Mouse (Mus musculus): ENCODE data around the gene Ptpn23. TPM values are rescaled to one million over a fixed set of nuclear protein-coding genes. Genes with fewer than 3 reads are reported as not detected.
"Not testable (repeated sequence)": the region's sequence is repeated elsewhere in the genome, so short reads cannot be mapped to it uniquely, and the experiment has no call there.

Ptpn23 gene
- total and polyA plus RNA-seq, 2 experiments from 2014 or later, result 13.2 to 31.6 TPM

GRCm38 (mm10) chr9:110410908-110411887, 3.2 kb upstream of the Ptpn23 start:
- ATAC-seq (no peak), DNase-seq (ENCODE audit: low spot score) (peak; percentile 84)
- H3K27me3 ChIP-seq (ENCODE audit: insufficient read depth, low read length), result no peaks in the 10 kb centered on the region
- H3K4me3 ChIP-seq (ENCODE audit: low read length), result no peak overlapping the region
- H3K9ac ChIP-seq (replicated peaks; ENCODE audit: low read length), result no peak overlapping the region
- H3K4me2 ChIP-seq (ENCODE audit: low read depth, low read length), result no peak overlapping the region
- 0 out of 2 replicates have a peak, but pooled peaks cover 8% of the 10 kb centered on the region for H3K4me1 ChIP-seq (ENCODE audit: insufficient read depth, low read length)
- 46% methylated on average over 6 of the region's 6 CpGs for WGBS
- no peaks in the 10 kb centered on the region for H3K36me3 ChIP-seq (ENCODE audit: insufficient read depth, low read length)
- TF ChIP-seq CTCF (IDR thresholded peaks at IDR 0.05; ENCODE audit: low read depth), result peak; percentile 84
- H3K9me3 ChIP-seq (ENCODE audit: low read length), result no peaks in the 10 kb centered on the region
- no peak overlapping the region for H3K27ac ChIP-seq

- Histone ChIP-seq H3K36me3 (ENCODE audit: insufficient read depth, low read length) (no peaks in the 10 kb centered on the region; the same call in 1 of the 2 replicates), H3K4me1 (ENCODE audit: insufficient read depth, low read length) (0 out of 2 replicates have a peak, but pooled peaks cover 13% of the 10 kb centered on the region), H3K4me3 (ENCODE audit: low read length) (peak overlapping the region; percentile 71), H3K27ac (peak overlapping the region; percentile 90), H3K27me3 (ENCODE audit: insufficient read depth, low read length) (no peaks in the 10 kb centered on the region), H3K4me2 (ENCODE audit: low read depth, low read length) (peak overlapping the region; percentile 84), H3K9me3 (ENCODE audit: low read length) (no peaks in the 10 kb centered on the region), H3K9ac (replicated peaks; ENCODE audit: low read length) (peak overlapping the region; percentile 84)
- ATAC-seq (peak; percentile 74), DNase-seq (ENCODE audit: low spot score) (peak; percentile 22)
- TF ChIP-seq CTCF (IDR thresholded peaks at IDR 0.05; ENCODE audit: low read depth), result no peak
- WGBS, result 1% methylated on average over 41 of the region's 41 CpGs
These were observed 508 bp downstream of the Ptpn23 start for GRCm38 (mm10) chr9:110407311-110408098.

GRCm38 (mm10) chr9:110403240-110403639, 4.8 kb downstream of the Ptpn23 start:
- 90% methylated on average over 4 of the region's 4 CpGs for WGBS
- not testable (repeated sequence) for DNase-seq (ENCODE audit: low spot score)

GRCm38 (mm10) chr9:110402731-110403130, 5.3 kb downstream of the Ptpn23 start:
- no peak overlapping the region for H3K4me2 ChIP-seq (ENCODE audit: low read depth, low read length)
- 98% methylated on average over 2 of the region's 2 CpGs for WGBS
- no peak overlapping the region for H3K4me3 ChIP-seq (ENCODE audit: low read length)
- H3K27me3 ChIP-seq (ENCODE audit: insufficient read depth, low read length), result no peaks in the 10 kb centered on the region
- no peak overlapping the region for H3K27ac ChIP-seq
- H3K9ac ChIP-seq (replicated peaks; ENCODE audit: low read length), result no peak overlapping the region
- ATAC-seq (no peak), DNase-seq (ENCODE audit: low spot score) (no peak)
- no peaks in the 10 kb centered on the region for H3K9me3 ChIP-seq (ENCODE audit: low read length)
- TF ChIP-seq CTCF (IDR thresholded peaks at IDR 0.05; ENCODE audit: low read depth), result no peak
- no peaks in the 10 kb centered on the region; the same call in 1 of the 2 replicates for H3K36me3 ChIP-seq (ENCODE audit: insufficient read depth, low read length)
- 0 out of 2 replicates have a peak, but pooled peaks cover 9% of the 10 kb centered on the region for H3K4me1 ChIP-seq (ENCODE audit: insufficient read depth, low read length)

More at GRCm38 (mm10) chr9:110403240-110403639, 4.8 kb downstream of the Ptpn23 start:
- H3K4me3 ChIP-seq (ENCODE audit: low read length); H3K4me1 ChIP-seq (ENCODE audit: insufficient read depth, low read length); H3K27ac ChIP-seq; H3K9ac ChIP-seq (replicated peaks; ENCODE audit: low read length); ATAC-seq; H3K27me3 ChIP-seq (ENCODE audit: insufficient read depth, low read length); H3K36me3 ChIP-seq (ENCODE audit: insufficient read depth, low read length); H3K9me3 ChIP-seq (ENCODE audit: low read length); H3K4me2 ChIP-seq (ENCODE audit: low read depth, low read length): not testable (repeated sequence)

DNA sequence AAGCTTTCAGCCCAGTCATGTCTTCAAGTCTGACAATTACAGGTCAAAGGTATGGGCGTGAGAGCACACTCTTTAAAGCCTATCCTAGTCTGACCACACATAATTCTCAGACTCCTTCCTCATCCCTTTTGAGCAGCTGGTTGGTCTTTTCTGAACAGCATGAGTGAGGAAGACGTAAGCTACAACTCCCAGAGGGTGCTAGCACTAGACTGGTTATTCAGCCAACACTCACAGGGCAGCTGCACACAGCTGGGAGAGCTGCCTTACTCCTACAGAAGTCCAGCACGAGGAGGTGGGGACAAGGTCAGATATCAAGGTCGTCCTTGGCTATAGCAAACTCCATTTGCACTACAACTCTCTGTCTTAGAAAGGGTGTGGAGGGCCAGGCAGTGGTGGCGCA, 7.4 kb downstream of the Ptpn23 start:
- DNase-seq (ENCODE audit: low spot score), result no peak
- H3K36me3 ChIP-seq (ENCODE audit: insufficient read depth, low read length), result peaks cover 1% of the 10 kb centered on the region
- no peak overlapping the region for H3K4me2 ChIP-seq (ENCODE audit: low read depth, low read length)
- no peak overlapping the region for H3K9ac ChIP-seq (replicated peaks; ENCODE audit: low read length)
- no peaks in the 10 kb centered on the region for H3K9me3 ChIP-seq (ENCODE audit: low read length)
- H3K27ac ChIP-seq, result no peak overlapping the region
- 84% methylated on average over 5 of the region's 5 CpGs for WGBS
- ATAC-seq, result no peak
- no peak for TF ChIP-seq CTCF (IDR thresholded peaks at IDR 0.05; ENCODE audit: low read depth)
- H3K4me1 ChIP-seq (ENCODE audit: insufficient read depth, low read length), result 0 out of 2 replicates have a peak, but pooled peaks cover under 1% of the 10 kb centered on the region
- H3K4me3 ChIP-seq (ENCODE audit: low read length), result no peak overlapping the region
- H3K27me3 ChIP-seq (ENCODE audit: insufficient read depth, low read length), result no peaks in the 10 kb centered on the region

DNA sequence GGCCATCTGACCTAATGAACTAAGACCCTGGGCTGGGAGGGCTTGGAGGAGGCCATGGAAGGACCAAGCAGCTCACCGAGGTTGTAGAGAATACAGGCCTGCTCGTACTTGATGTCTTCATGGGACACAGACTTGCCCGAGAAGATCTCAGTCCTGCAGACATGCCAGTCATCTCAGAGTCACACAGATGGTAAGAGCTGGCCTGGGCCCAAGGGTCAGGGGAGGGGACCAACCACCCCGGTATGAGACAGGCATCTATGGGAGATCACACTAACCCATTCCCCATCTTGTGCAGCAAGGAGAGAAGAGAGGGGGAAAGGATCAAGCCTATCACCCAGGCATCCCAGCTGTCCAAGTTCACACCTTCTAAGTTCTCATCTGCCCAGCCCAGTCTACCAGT, 14.7 kb downstream of the Ptpn23 start:
- TF ChIP-seq CTCF (IDR thresholded peaks at IDR 0.05; ENCODE audit: low read depth), result no peak

More for the DNA sequence above, 14.7 kb downstream of the Ptpn23 start:
- DNase-seq (ENCODE audit: low spot score), result no peak
- WGBS, result 64% methylated on average over 4 of the region's 4 CpGs
- Histone ChIP-seq H3K9me3 (ENCODE audit: low read length) (no peaks in the 10 kb centered on the region), H3K27me3 (ENCODE audit: insufficient read depth, low read length) (no peaks in the 10 kb centered on the region), H3K27ac (no peak overlapping the region), H3K4me1 (ENCODE audit: insufficient read depth, low read length) (no peaks in the 10 kb centered on the region), H3K9ac (replicated peaks; ENCODE audit: low read length) (no peak overlapping the region), H3K4me2 (ENCODE audit: low read depth, low read length) (no peak overlapping the region), H3K4me3 (ENCODE audit: low read length) (no peak overlapping the region), H3K36me3 (ENCODE audit: insufficient read depth, low read length) (peaks cover 60% of the 10 kb centered on the region)
- no peak for ATAC-seq

Data from hindbrain, postnatal 0 days (tissue).